Mouse (Mus musculus) midbrain, embryonic 12.5 days (tissue): ENCODE measurements around the gene Sgms1. TPM values are rescaled to one million over a fixed set of nuclear protein-coding genes. Genes with fewer than 3 reads are reported as not detected.

Source experiments
- ATAC-seq: fragments of 200-750 bp; cut with Nextera tagmentation; 2 replicates; pipeline ENCODE4 v1.8.0; 2017; ENCODE audit warnings: low read depth, moderate TSS enrichment, moderate library complexity; ENCODE audit not compliant: low FRiP score
- H3K27ac ChIP-seq: fragments of 300-500 bp; sonication (generic); replicated peaks from 2 replicates; pipeline ENCODE4 v1.5.1; 2016; ENCODE audit warnings: mild to moderate bottlenecking
- H3K27me3 ChIP-seq: fragments of 300-500 bp; sonication (generic); 2 replicates; pipeline ENCODE4 v1.6.1; 2016; ENCODE audit warnings: mild to moderate bottlenecking
- H3K36me3 ChIP-seq: fragments of 300-500 bp; sonication (generic); 2 replicates; pipeline ENCODE4 v1.6.1; 2016
- H3K4me1 ChIP-seq: fragments of 300-500 bp; sonication (generic); 2 replicates; pipeline ENCODE4 v1.6.1; 2016
- H3K4me2 ChIP-seq: fragments of 300-500 bp; sonication (generic); replicated peaks from 2 replicates; pipeline ENCODE4 v1.6.1; 2016; ENCODE audit warnings: mild to moderate bottlenecking, moderate library complexity
- H3K4me3 ChIP-seq: fragments of 300-500 bp; sonication (generic); 2 replicates; pipeline ENCODE4 v1.5.1; 2016; ENCODE audit warnings: mild to moderate bottlenecking
- H3K9ac ChIP-seq: fragments of 300-500 bp; sonication (generic); replicated peaks from 2 replicates; pipeline ENCODE4 v1.6.1; 2016; ENCODE audit warnings: mild to moderate bottlenecking, moderate library complexity
- H3K9me3 ChIP-seq: fragments of 300-500 bp; sonication (generic); 2 replicates; pipeline ENCODE4 v1.6.1; 2016; ENCODE audit warnings: mild to moderate bottlenecking
- WGBS: fragments of 180-500 bp; shearing (Covaris S2); methylation state at CpG from one replicate; pipeline ENCODE4 v1.1.7; 2016; 5-methylcytosine and 5-hydroxymethylcytosine counted together
- polyA plus RNA-seq: library from polyadenylated mRNA; unstranded; fragments of >200 nt; fragmentation: Nextera tagmentation; extraction: Ambion mirVana; gene quantifications from 2 replicates; pipeline ENCODE4 v1.2.1, GENCODE M21; 2016

Sgms1 gene
- polyA plus RNA-seq, 1 experiment from 2014 or later = 15.1 TPM

DNA sequence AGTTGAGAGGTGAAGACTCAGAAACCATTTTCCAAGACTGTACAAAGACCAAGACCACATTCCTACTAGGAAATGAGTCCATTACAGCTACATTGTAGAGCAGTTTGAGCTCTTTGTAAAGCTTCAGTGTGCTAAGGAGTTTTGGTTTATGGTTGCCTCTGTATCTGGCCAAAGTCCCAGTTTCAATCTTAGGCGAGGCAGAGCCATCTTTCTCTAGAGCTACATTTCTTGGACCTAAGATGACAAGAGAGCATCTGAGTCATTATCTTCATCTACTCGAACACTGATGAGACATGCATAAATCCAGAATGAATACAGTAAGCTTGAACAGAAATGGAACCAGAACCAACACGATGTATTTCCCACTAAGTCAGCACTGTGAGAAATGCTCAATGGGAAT is 87.9 kb downstream of the Sgms1 start:
- no peaks in the 10 kb centered on the region for H3K36me3 ChIP-seq
- no peak overlapping the region for H3K27ac ChIP-seq
- 93% methylated on average over 3 of the region's 3 CpGs for WGBS
- H3K27me3 ChIP-seq = no peaks in the 10 kb centered on the region
- no peak overlapping the region for H3K9ac ChIP-seq
- H3K4me1 ChIP-seq = peaks cover 5% of the 10 kb centered on the region; the same call in 1 of the 2 replicates
- no peak overlapping the region for H3K4me3 ChIP-seq
- no peak for ATAC-seq
- H3K9me3 ChIP-seq = no peaks in the 10 kb centered on the region
- H3K4me2 ChIP-seq = no peak overlapping the region

DNA sequence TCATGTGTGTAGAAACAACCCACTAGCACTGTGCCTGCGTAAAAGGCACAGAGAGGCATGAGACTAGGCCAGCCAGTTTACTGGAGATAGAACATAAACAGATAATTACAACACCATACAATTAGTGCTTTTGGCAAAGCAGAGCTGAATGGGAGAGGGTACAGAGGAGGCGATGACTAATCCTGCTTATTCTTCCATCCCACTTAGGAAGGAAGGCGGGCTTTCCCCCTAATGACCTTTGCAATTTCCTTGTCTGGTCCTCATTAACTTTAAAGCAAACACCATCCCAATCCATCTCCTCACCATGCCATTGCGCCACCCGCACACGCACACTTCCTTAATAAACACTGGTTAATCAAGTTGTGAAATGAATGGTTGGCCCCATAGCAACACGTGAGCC is 91.3 kb downstream of the Sgms1 start:
- Histone ChIP-seq H3K9ac (no peak overlapping the region), H3K4me3 (no peak overlapping the region), H3K36me3 (no peaks in the 10 kb centered on the region), H3K4me1 (no peaks in the 10 kb centered on the region), H3K27me3 (no peaks in the 10 kb centered on the region), H3K4me2 (no peak overlapping the region), H3K9me3 (no peaks in the 10 kb centered on the region), H3K27ac (no peak overlapping the region)
- no peak for ATAC-seq
- WGBS = 74% methylated on average over 7 of the region's 7 CpGs

- Histone ChIP-seq H3K4me3 (no peak overlapping the region), H3K9me3 (no peaks in the 10 kb centered on the region), H3K27ac (no peak overlapping the region), H3K4me1 (no peaks in the 10 kb centered on the region), H3K4me2 (no peak overlapping the region), H3K9ac (no peak overlapping the region), H3K27me3 (no peaks in the 10 kb centered on the region), H3K36me3 (no peaks in the 10 kb centered on the region)
- 83% methylated on average over 7 of the region's 7 CpGs for WGBS
- no peak for ATAC-seq
Measured at GRCm38 (mm10) chr19:32296863-32297262, 92.7 kb downstream of the Sgms1 start.

- H3K27me3 ChIP-seq = no peaks in the 10 kb centered on the region
- no peak overlapping the region for H3K4me2 ChIP-seq
- H3K36me3 ChIP-seq = no peaks in the 10 kb centered on the region
- H3K9me3 ChIP-seq = no peaks in the 10 kb centered on the region
- H3K4me3 ChIP-seq = no peak overlapping the region
- no peak overlapping the region for H3K9ac ChIP-seq
- 72% methylated on average over 7 of the region's 7 CpGs for WGBS
- H3K27ac ChIP-seq = no peak overlapping the region
- no peak for ATAC-seq
- H3K4me1 ChIP-seq = no peaks in the 10 kb centered on the region
Measured at GRCm38 (mm10) chr19:32295581-32295980, 93.9 kb downstream of the Sgms1 start.

- H3K36me3 ChIP-seq = no peaks in the 10 kb centered on the region
- ATAC-seq = no peak
- H3K4me1 ChIP-seq = 0 out of 2 replicates have a peak, but pooled peaks cover 2% of the 10 kb centered on the region
- no peaks in the 10 kb centered on the region for H3K27me3 ChIP-seq
- H3K4me3 ChIP-seq = no peak overlapping the region
- no peak overlapping the region for H3K4me2 ChIP-seq
- no peaks in the 10 kb centered on the region for H3K9me3 ChIP-seq
- no peak overlapping the region for H3K9ac ChIP-seq
- 87% methylated on average over 12 of the region's 12 CpGs for WGBS
- no peak overlapping the region for H3K27ac ChIP-seq
Measured at GRCm38 (mm10) chr19:32292782-32293776, 96.4 kb downstream of the Sgms1 start.

DNA sequence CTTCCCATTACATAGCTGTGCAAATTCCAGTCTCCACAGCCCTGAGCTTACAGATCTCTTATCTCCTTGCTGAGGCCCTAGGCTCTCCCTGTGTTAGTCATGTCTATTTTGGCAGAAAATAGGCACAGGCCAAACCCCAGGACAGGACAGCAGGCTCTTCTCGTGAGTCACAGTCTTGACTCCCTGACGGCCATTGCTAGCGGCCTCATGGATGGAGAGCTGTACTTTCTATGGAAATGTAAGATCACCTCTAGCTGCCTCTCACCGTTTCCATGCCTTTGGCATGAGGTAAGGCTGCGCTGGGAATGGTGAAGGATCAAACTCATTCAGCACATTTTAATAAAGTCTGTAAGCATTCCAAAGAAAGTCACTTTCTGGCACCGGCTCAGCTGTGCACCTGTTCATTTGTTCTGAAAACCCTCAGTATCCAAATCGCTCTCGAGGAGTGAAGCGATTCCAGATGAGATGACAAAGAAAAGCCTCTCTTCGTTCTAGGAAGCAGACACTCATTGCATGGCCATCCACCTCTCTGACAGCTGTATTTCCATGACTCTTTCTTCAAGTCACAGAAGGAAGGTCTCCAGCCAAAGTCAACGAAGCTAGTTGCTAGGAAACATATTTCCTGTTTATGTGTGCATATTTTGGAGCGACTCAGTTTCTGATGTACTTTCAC is 97.3 kb downstream of the Sgms1 start:
- WGBS = 86% methylated on average over 12 of the region's 12 CpGs
- Histone ChIP-seq H3K27ac (no peak overlapping the region), H3K4me3 (no peak overlapping the region), H3K9me3 (no peaks in the 10 kb centered on the region), H3K27me3 (no peaks in the 10 kb centered on the region), H3K4me2 (no peak overlapping the region), H3K4me1 (0 out of 2 replicates have a peak, but pooled peaks cover 2% of the 10 kb centered on the region), H3K36me3 (no peaks in the 10 kb centered on the region), H3K9ac (no peak overlapping the region)
- no peak for ATAC-seq

- 90% methylated on average over 5 of the region's 5 CpGs for WGBS
- ATAC-seq = no peak
- H3K9ac ChIP-seq = no peak overlapping the region
- 0 out of 2 replicates have a peak, but pooled peaks cover 2% of the 10 kb centered on the region for H3K4me1 ChIP-seq
- H3K36me3 ChIP-seq = no peaks in the 10 kb centered on the region
- H3K27ac ChIP-seq = no peak overlapping the region
- no peak overlapping the region for H3K4me2 ChIP-seq
- H3K27me3 ChIP-seq = no peaks in the 10 kb centered on the region
- H3K4me3 ChIP-seq = no peak overlapping the region
- H3K9me3 ChIP-seq = no peaks in the 10 kb centered on the region
Measured at GRCm38 (mm10) chr19:32291130-32291529, 98.4 kb downstream of the Sgms1 start.

DNA sequence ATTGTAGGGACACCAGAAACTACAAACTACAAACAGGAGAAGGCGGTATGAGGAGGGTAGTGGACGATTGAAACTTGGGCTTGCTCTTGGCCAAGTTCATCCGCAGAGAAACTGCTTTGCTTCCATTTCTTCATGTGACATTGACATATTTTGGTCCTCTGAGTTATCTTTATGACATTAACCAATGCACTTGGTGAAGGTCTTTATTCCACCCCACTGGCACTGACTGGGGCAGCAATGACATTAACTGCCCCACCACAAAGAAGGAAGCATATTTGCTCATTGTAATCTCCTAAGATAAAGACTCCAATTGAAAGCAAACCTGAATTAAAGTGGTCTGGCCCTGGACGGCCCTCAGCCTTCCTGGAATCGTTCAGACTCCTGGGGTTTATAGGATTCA is 100.6 kb downstream of the Sgms1 start:
- Histone ChIP-seq H3K4me2 (no peak overlapping the region), H3K27me3 (no peaks in the 10 kb centered on the region), H3K27ac (no peak overlapping the region), H3K36me3 (no peaks in the 10 kb centered on the region), H3K9me3 (no peaks in the 10 kb centered on the region), H3K9ac (no peak overlapping the region), H3K4me3 (no peak overlapping the region), H3K4me1 (0 out of 2 replicates have a peak, but pooled peaks cover 2% of the 10 kb centered on the region)
- no peak for ATAC-seq
- WGBS = 70% methylated on average over 5 of the region's 5 CpGs

DNA sequence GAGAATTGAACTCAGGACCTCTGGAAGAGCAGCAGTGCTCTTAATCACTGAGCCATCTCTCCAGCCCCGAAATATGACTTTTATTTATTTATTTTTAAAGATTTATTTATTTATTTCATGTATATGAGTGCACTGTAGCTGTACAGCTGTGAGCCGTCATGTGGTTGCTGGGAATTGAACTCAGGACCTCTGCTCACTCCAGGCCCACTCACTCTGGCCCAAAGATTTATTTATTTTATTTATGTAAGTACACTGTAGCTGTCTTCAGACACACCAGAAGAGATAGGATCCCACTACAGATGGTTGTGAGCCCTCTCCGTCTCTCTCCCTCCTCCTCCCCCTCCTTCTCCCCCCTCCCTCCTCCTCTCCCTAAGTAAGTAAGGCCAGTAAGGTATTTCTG is 101.7 kb downstream of the Sgms1 start:
- 61% methylated on average over 3 of the region's 3 CpGs for WGBS
- ATAC-seq = no peak

GRCm38 (mm10) chr19:32285455-32285831 is 104.1 kb downstream of the Sgms1 start:
- Histone ChIP-seq H3K9ac (no peak overlapping the region), H3K27ac (no peak overlapping the region), H3K9me3 (no peaks in the 10 kb centered on the region), H3K4me2 (no peak overlapping the region), H3K36me3 (no peaks in the 10 kb centered on the region), H3K4me3 (no peak overlapping the region), H3K4me1 (0 out of 2 replicates have a peak, but pooled peaks cover 2% of the 10 kb centered on the region), H3K27me3 (no peaks in the 10 kb centered on the region)
- ATAC-seq = no peak
- WGBS = 92% methylated on average over 3 of the region's 3 CpGs

More for the DNA sequence above, 101.7 kb downstream of the Sgms1 start:
- Histone ChIP-seq H3K27me3 (no peaks in the 10 kb centered on the region), H3K4me1 (0 out of 2 replicates have a peak, but pooled peaks cover 2% of the 10 kb centered on the region), H3K4me2 (no peak overlapping the region), H3K4me3 (no peak overlapping the region), H3K9ac (no peak overlapping the region), H3K27ac (no peak overlapping the region), H3K9me3 (no peaks in the 10 kb centered on the region), H3K36me3 (no peaks in the 10 kb centered on the region)

DNA sequence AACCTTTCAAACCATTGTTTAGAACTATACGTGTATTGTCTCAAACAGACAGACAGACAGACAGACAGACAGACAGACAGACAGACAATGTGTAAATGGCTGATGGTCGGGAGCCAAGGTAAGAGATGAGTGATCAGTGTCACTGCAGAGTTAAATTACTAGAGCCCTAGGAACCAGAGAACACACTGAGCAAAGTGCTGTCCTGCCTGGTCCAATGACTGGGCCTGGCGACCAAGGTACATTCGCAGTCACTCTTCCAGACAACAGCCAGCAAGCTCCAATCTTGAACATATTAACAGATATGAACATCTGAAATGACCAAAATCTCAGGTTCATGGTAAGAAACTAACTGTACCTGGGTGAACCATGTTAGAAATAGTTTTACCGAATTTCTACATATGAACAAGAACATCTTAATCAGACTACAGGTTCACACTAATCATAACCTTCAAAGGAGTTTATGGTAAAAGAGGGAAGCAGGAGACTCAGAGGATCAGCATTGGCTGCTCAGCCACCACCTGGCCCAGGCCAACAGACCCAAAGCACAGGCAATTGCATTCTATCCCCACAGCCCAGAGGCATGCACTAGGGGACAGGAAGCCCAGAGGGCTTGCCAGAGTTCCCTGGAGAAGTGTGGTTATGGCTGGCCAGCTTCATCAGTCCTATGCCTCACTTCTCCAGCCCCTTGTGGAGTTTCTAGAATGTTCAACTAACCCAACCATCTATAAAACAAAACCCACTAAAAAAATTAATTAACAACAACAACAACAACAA is 104.6 kb downstream of the Sgms1 start:
- Histone ChIP-seq H3K9ac (no peak overlapping the region), H3K36me3 (no peaks in the 10 kb centered on the region), H3K4me3 (no peak overlapping the region), H3K9me3 (no peaks in the 10 kb centered on the region), H3K4me1 (0 out of 2 replicates have a peak, but pooled peaks cover 2% of the 10 kb centered on the region), H3K27ac (no peak overlapping the region), H3K27me3 (no peaks in the 10 kb centered on the region), H3K4me2 (no peak overlapping the region)
- WGBS = 91% methylated on average over 5 of the region's 5 CpGs
- ATAC-seq = no peak
